Mouse (Mus musculus) left cerebral cortex, adult 11 months (tissue): ENCODE results near the gene Dhx58.
"Not testable (repeated sequence)": the region's sequence is repeated elsewhere in the genome, so short reads cannot be mapped to it uniquely, and the experiment has no call there.

Experiments
- DNase-seq: peaks from one replicate; pipeline ENCODE4 v3.0.0; 2022; ENCODE audit warnings: low spot score

The Dhx58 gene

DNA sequence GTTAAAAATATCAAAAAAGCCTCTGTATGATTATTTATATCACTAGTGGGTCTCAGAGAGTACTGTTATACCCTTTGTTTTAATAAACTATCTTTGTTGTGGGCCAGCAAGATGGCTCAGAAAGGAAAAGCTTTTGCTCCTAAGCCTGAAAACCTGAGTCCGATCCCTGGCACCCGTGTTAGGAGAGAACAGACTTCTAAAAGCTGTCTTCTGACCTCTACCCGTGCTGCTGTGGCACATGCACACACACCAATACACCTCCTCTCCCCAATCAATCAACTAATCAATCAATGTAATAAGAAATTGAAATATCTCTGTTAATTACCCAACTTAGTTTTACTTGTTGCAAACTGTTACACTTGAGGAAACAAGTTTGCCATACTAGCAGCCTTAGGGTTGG, 3.4 kb downstream of the Dhx58 start:
- no peak for DNase-seq

- DNase-seq = no peak
These were observed 6.2 kb downstream of the Dhx58 start for GRCm38 (mm10) chr11:100697921-100698320.

DNA sequence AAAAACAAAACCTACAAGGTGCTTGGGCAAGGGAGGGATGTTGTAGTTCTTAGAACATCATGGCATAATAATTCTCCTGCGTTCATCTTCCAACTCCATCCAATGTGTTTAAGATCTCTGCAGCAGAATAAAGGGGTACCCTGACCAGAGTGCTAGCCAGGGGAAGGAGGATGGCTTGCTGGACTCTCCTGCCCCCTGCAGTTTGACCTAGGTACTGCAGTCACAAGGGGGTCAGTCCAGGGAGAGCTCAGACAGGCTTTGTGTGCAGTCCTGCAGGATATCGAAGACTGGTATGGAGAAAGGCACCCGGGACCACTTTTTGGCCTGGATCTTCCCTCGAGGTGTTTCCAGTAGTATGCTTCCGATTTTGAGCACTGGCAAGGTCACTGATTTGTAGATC, 9.1 kb downstream of the Dhx58 start:
- no peak for DNase-seq

- DNase-seq = no peak
These were observed 10.9 kb downstream of the Dhx58 start for GRCm38 (mm10) chr11:100693154-100693553.

GRCm38 (mm10) chr11:100692164-100692616, 11.9 kb downstream of the Dhx58 start, which contains the start of gene Zfp385c:
Gene Zfp385c (minus strand): TSS chr11:100692455.
- no peak for DNase-seq

DNA sequence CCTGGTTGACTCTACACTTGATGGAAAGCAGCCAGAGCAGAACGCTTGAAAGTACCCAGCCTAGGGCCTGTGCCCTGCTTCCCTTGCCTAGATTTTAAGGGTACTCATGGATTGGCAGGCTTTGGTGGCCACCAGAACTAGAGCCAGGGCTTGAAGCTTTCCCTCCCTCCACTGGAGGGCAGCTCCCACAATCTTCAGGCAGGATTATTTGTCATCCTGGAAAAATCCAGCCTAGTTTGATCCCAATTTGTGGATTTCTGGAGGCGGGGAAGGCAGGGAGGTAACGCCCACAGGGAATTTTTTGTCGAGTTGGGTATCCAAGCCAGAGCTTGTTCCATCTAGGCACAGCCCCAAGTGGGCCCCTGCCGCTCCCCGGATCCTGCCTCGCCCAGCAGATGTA, 13.7 kb downstream of the Dhx58 start:
- DNase-seq = no peak

- no peak for DNase-seq
These were observed 15.6 kb downstream of the Dhx58 start for GRCm38 (mm10) chr11:100688443-100688842.

GRCm38 (mm10) chr11:100687265-100687664, 16.8 kb downstream of the Dhx58 start:
- no peak for DNase-seq

DNA sequence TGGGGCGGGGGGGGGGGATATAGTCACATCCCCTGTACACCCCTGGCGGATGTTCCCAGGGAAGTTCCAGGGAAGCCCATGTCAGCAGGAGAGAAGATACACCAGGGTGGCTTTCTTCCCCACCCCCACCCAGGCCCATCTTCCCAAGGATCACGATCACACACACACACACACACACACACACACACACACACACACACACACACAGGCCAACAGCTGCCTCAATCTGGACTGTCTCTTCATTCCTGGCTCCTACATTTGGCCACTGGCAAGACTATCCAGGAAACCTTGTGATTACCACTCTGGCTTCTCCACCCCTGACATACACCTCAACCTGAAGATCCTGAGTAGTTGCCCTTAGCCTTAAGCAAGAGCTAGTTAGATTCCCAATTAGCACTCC, 18.7 kb downstream of the Dhx58 start:
- no peak for DNase-seq

DNA sequence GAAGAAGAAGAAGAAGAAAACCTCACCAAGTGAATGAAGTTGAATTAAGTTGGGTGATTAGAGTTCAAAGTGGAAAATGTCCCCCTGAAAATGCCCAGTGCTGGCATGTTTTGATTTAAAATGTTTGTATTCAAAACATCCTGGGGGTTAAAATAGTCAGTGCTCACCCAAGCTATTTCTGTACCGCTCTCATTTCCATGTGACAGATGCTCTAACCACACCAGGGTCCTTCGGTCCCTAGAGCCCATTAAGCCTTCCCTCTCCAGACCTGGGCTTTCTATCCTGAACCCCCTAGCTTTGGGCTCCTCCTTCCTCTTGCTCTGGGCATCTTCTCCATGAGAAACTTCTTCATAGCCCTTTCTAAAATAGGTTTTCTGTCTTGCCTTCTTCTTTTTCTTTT, 20.0 kb downstream of the Dhx58 start:
- no peak for DNase-seq

DNA sequence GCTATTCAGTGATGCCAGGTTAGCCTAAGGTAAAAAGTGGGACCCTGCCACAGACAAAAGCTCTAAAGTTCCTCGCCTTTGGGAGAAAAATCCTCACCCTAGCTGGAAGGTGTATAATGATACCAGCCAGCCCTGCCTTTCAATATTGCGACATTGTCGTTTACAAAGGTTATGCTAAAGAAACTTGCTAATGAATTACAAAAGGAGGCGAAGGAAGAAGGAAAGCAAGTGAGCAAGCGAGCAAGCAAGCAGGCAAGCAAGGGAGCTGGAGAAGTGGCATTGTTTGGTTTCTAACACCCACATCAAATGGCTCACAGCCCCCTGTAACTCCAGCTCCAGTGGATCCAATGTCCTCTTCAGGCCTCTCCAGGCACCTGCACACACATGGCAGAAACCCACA, 21.5 kb downstream of the Dhx58 start:
- DNase-seq = no peak

DNA sequence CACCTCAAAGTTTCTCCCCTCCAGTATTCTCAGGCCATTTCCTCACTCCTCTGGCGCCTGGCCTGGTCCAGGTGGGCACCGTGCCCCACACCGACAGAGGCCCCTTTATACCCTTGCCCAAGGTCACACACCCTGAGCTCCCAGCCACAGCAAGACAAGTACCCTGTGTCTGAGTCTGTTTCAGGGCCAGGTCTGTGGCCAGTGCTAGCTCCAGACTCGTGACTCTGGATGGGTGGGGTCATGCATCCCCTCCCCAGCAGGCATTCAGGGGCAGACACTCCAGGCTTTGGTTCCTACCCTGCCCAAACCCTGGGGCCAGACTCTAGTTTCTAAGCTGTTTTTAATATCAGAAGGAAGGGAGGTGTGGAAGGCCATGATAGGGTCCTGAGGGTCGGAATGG, 22.2 kb downstream of the Dhx58 start:
- DNase-seq = no peak

GRCm38 (mm10) chr11:100677810-100678209, 26.3 kb downstream of the Dhx58 start:
- no peak for DNase-seq

GRCm38 (mm10) chr11:100673169-100673568, 30.9 kb downstream of the Dhx58 start:
- DNase-seq = no peak

GRCm38 (mm10) chr11:100671956-100672355, 32.1 kb downstream of the Dhx58 start:
- DNase-seq = no peak

- DNase-seq = no peak
These were observed 33.0 kb downstream of the Dhx58 start for GRCm38 (mm10) chr11:100671049-100671448.

- DNase-seq = no peak
These were observed 44.3 kb downstream of the Dhx58 start for GRCm38 (mm10) chr11:100659806-100660205.

DNA sequence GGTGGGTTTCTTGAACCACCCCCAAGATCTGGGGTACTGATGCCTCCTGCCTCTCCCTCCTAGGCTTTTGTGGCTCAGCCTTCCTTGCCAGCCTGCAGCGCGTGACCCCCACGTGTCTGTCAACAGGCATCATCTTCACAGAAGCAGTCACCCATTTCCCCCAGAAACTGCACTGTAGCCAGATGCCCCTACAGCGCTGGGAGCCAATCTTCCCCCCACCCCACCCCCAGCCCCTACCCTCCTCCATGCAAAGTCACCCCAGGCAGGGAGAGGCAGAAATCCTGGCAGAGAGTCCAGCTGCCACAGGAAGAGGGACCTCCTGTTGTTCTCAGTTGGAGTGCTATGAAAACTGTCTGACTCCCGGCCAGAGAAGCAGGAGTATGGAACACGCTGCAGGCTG, 47.6 kb downstream of the Dhx58 start:
- DNase-seq = no peak

DNA sequence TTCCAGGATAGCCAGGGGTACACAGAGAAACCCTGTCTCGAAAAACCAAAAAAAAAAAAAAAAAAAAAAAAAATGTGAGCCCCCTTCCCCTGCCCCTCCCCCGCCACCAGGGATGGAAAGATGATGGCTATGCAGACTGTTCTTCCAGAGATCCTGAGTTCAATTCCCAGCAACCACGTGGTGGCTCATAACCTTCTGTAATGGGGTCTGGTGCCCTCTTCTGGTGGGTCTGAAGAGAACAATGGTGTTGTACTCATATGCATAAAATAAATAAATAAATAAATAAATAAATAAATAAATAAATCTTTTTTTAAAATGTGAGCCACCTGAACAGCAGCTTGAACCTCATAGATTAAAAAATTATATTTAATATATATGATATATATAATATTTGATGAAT, 48.5 kb downstream of the Dhx58 start:
- not testable (repeated sequence) for DNase-seq

DNA sequence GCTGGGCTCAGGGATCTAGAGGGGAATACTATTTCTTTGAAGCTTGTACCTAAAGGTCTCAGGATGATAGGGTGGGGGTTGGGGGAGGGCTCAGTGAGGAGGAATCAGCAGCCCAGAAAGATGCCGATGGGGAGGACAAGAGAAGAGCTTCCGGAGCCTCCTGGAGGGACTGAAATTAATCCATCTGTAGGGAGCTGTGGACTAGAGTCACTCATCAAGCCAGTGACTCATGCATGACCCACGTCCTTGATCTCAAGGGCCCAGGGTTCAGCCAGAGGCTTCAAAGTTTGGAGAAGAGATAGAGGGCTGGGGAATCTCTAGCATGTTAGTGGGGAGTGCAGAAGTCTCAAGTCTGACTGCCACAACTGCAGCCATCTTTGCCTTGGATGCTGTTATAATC, 52.3 kb downstream of the Dhx58 start:
- no peak for DNase-seq

DNA sequence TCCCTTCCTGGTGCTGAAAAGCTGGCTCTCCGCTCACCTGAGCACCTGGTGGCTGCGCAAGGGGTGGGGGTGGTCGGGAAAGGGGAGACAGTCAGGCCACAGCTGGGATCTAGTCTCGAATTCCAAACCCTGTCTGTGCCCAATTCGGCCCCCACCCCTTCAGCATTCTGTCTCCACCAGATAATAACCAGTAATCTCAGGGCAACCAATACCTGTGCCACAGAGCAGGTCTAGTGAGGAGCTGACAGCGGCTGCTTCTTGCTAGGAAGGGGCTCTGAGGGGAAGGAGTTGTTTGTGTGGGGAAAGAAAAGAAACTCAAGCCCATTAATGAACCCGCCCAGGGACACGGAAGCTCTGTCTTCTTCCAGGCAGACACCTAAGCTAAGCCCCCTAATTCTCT, 52.9 kb downstream of the Dhx58 start:
- DNase-seq = no peak

DNA sequence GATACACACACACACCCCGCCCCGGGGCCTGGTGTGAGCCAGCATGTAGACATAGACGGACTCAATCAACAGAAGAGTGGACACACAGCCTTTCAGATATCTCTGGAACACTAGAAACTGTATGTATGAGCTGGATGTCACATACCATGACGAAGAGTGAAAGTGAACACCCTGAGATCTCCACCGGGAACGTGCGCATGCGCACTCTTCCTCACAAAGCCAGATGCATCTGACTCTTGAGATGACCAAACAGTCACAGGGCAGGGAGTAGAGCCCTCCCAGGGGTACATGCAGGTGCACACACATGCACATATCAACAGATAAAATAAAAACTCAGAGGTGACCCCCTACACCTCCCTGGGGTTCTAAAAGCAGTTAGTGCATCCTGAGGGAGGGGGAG, 55.7 kb downstream of the Dhx58 start:
- DNase-seq = no peak

DNA sequence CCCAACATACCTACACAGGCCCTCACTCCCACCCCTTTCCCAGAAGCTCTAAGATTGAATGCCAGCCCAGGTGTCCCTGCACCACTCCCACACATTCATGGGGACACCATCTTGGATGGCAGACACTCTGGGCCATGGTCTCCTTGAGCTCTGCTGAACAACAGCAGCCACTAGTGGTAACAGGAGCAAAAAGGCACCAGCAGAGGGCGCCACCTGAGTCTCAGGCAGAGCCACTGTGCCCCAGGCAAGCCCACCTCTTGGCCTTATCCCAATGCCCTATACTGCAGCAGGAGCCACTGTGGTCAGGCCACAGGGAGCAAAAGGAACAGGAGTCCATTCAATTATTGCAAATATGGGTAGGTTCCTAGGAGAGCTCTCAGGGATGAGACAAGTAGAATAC, 57.8 kb downstream of the Dhx58 start:
- DNase-seq = no peak
